Mouse (Mus musculus) hindbrain, embryonic 13.5 days (tissue): ENCODE data around the gene 9330159F19Rik. TPM values are rescaled to one million over a fixed set of nuclear protein-coding genes. Genes with fewer than 3 reads are reported as not detected.

ENCODE experiments used
- ATAC-seq: fragments of 200-750 bp; cut with Nextera tagmentation; 2 replicates; pipeline ENCODE4 v1.8.0; 2017; ENCODE audit warnings: moderate TSS enrichment; ENCODE audit not compliant: low FRiP score
- H3K27ac ChIP-seq: fragments of 300-500 bp; sonication (generic); 2 replicates; pipeline ENCODE4 v1.5.1; 2015; ENCODE audit warnings: inconsistent platforms, mild to moderate bottlenecking, moderate library complexity
- H3K27me3 ChIP-seq: fragments of 300-500 bp; sonication (generic); 2 replicates; pipeline ENCODE4 v1.6.1; 2015; ENCODE audit warnings: mild to moderate bottlenecking, inconsistent platforms
- H3K36me3 ChIP-seq: fragments of 300-500 bp; sonication (generic); 2 replicates; pipeline ENCODE4 v1.6.1; 2015; ENCODE audit warnings: mild to moderate bottlenecking, inconsistent platforms
- H3K4me1 ChIP-seq: fragments of 300-500 bp; sonication (generic); replicated peaks from 2 replicates; pipeline ENCODE4 v1.6.1; 2015; ENCODE audit warnings: inconsistent platforms
- H3K4me2 ChIP-seq: fragments of 300-500 bp; sonication (generic); 2 replicates; pipeline ENCODE4 v1.6.1; 2015; ENCODE audit warnings: inconsistent platforms, mild to moderate bottlenecking, moderate library complexity
- H3K4me3 ChIP-seq: fragments of 300-500 bp; sonication (generic); 2 replicates; pipeline ENCODE4 v1.5.1; 2015; ENCODE audit warnings: mild to moderate bottlenecking, inconsistent platforms
- H3K9ac ChIP-seq: fragments of 300-500 bp; sonication (generic); 2 replicates; pipeline ENCODE4 v1.6.1; 2015; ENCODE audit warnings: mild to moderate bottlenecking, inconsistent platforms
- H3K9me3 ChIP-seq: fragments of 300-500 bp; sonication (generic); 2 replicates; pipeline ENCODE4 v1.6.1; 2016; ENCODE audit warnings: inconsistent platforms
- WGBS: fragments of 180-500 bp; shearing (Covaris S2); methylation state at CpG from one replicate; pipeline ENCODE4 v1.1.7; 2015; 5-methylcytosine and 5-hydroxymethylcytosine counted together
- polyA plus RNA-seq: library from polyadenylated mRNA; unstranded; fragments of >200 nt; fragmentation: Nextera tagmentation; extraction: Ambion mirVana; gene quantifications from 2 replicates; pipeline ENCODE4 v1.2.1, GENCODE M21; 2015

Gene 9330159F19Rik
- polyA plus RNA-seq, 1 experiment from 2014 or later: 26.3 TPM

GRCm38 (mm10) chr10:29206730-29207129 lies 4.7 kb upstream of the 9330159F19Rik start:
- no peaks in the 10 kb centered on the region for H3K27me3 ChIP-seq
- no peak overlapping the region for H3K4me2 ChIP-seq
- H3K9ac ChIP-seq: no peak overlapping the region
- ATAC-seq: peak; percentile 65
- H3K36me3 ChIP-seq: peaks cover 19% of the 10 kb centered on the region; the same call in 1 of the 2 replicates
- H3K4me1 ChIP-seq: peaks cover 8% of the 10 kb centered on the region
- H3K27ac ChIP-seq: 0 out of 2 replicates have a peak overlapping the region, but pooled peaks have one; percentile 12
- no peaks in the 10 kb centered on the region for H3K9me3 ChIP-seq
- no peak overlapping the region for H3K4me3 ChIP-seq

- Histone ChIP-seq H3K4me1 (peaks cover 8% of the 10 kb centered on the region), H3K36me3 (peaks cover 9% of the 10 kb centered on the region; the same call in 1 of the 2 replicates), H3K9ac (no peak overlapping the region), H3K4me2 (no peak overlapping the region), H3K4me3 (no peak overlapping the region), H3K27me3 (no peaks in the 10 kb centered on the region), H3K27ac (no peak overlapping the region), H3K9me3 (no peaks in the 10 kb centered on the region)
- WGBS: 64% methylated on average over 3 of the region's 3 CpGs
- ATAC-seq: no peak
Measured at GRCm38 (mm10) chr10:29208735-29209134, 2.7 kb upstream of the 9330159F19Rik start.

- Histone ChIP-seq H3K4me2 (no peak overlapping the region), H3K27ac (no peak overlapping the region), H3K9me3 (no peaks in the 10 kb centered on the region), H3K36me3 (0 out of 2 replicates have a peak, but pooled peaks cover 4% of the 10 kb centered on the region), H3K27me3 (no peaks in the 10 kb centered on the region), H3K4me3 (no peak overlapping the region), H3K4me1 (peaks cover 7% of the 10 kb centered on the region), H3K9ac (no peak overlapping the region)
- 36% methylated on average over 3 of the region's 3 CpGs for WGBS
- ATAC-seq: peak; percentile 41; the same call in 1 of the 2 replicates
Measured at GRCm38 (mm10) chr10:29213534-29214100, 2.2 kb downstream of the 9330159F19Rik start.

- Histone ChIP-seq H3K4me1 (peaks cover 2% of the 10 kb centered on the region), H3K27me3 (no peaks in the 10 kb centered on the region), H3K4me3 (no peak overlapping the region), H3K9me3 (no peaks in the 10 kb centered on the region), H3K4me2 (no peak overlapping the region), H3K27ac (no peak overlapping the region), H3K36me3 (peaks cover 2% of the 10 kb centered on the region), H3K9ac (no peak overlapping the region)
- WGBS: 93% methylated on average over 1 of the region's 1 CpGs
- no peak for ATAC-seq
Measured at GRCm38 (mm10) chr10:29216957-29217356, 5.6 kb downstream of the 9330159F19Rik start.

GRCm38 (mm10) chr10:29217451-29217850 lies 6.0 kb downstream of the 9330159F19Rik start:
- Histone ChIP-seq H3K4me2 (no peak overlapping the region), H3K27ac (no peak overlapping the region), H3K9ac (no peak overlapping the region), H3K4me3 (no peak overlapping the region), H3K4me1 (peaks cover 2% of the 10 kb centered on the region), H3K9me3 (no peaks in the 10 kb centered on the region), H3K27me3 (no peaks in the 10 kb centered on the region), H3K36me3 (peaks cover 7% of the 10 kb centered on the region)
- ATAC-seq: peak; percentile 21; the same call in 1 of the 2 replicates
- WGBS: 62% methylated on average over 2 of the region's 2 CpGs

- H3K36me3 ChIP-seq: peaks cover 50% of the 10 kb centered on the region
- H3K9ac ChIP-seq: no peak overlapping the region
- no peak for ATAC-seq
- no peak overlapping the region for H3K27ac ChIP-seq
- H3K4me3 ChIP-seq: no peak overlapping the region
- H3K4me2 ChIP-seq: no peak overlapping the region
- H3K4me1 ChIP-seq: no peaks in the 10 kb centered on the region
- no peaks in the 10 kb centered on the region for H3K27me3 ChIP-seq
- WGBS: 91% methylated on average over 4 of the region's 4 CpGs
- H3K9me3 ChIP-seq: no peaks in the 10 kb centered on the region
Measured at GRCm38 (mm10) chr10:29225329-29225728, 13.9 kb downstream of the 9330159F19Rik start.

- WGBS: 93% methylated on average over 2 of the region's 2 CpGs
- no peak overlapping the region for H3K4me3 ChIP-seq
Measured at GRCm38 (mm10) chr10:29231208-29231607, 19.8 kb downstream of the 9330159F19Rik start.

More at GRCm38 (mm10) chr10:29231208-29231607, 19.8 kb downstream of the 9330159F19Rik start:
- H3K9me3 ChIP-seq: no peaks in the 10 kb centered on the region
- no peak for ATAC-seq
- peaks cover 34% of the 10 kb centered on the region for H3K36me3 ChIP-seq
- no peaks in the 10 kb centered on the region for H3K27me3 ChIP-seq
- no peak overlapping the region for H3K27ac ChIP-seq
- no peaks in the 10 kb centered on the region for H3K4me1 ChIP-seq
- H3K4me2 ChIP-seq: no peak overlapping the region
- no peak overlapping the region for H3K9ac ChIP-seq

Other genes with a start within 250 kb of the 9330159F19Rik start
- gene 2310057J18Rik, start 225.3 kb upstream of the 9330159F19Rik start, polyA plus RNA-seq: not detected in 2 replicates
- 86.1 and 99.0 TPM in 2 replicates for gene Soga3, start 67.8 kb upstream of the 9330159F19Rik start, polyA plus RNA-seq
- 11.7 and 15.4 TPM in 2 replicates for gene Gm49353, start 12.7 kb upstream of the 9330159F19Rik start, polyA plus RNA-seq
- gene Echdc1, start 101.6 kb downstream of the 9330159F19Rik start, polyA plus RNA-seq: 21.1 and 25.5 TPM in 2 replicates
- gene Rnf146, start 150.8 kb downstream of the 9330159F19Rik start, polyA plus RNA-seq: 87.7 and 95.1 TPM in 2 replicates